Mouse (Mus musculus) common myeloid progenitor, adult 5-6 weeks (primary cell): ENCODE results near the gene Agr2. TPM values are rescaled to one million over a fixed set of nuclear protein-coding genes. Genes with fewer than 3 reads are reported as not detected.

Source experiments
- ATAC-seq: replicated peaks from 2 replicates; pipeline ENCODE4 v1.8.0; 2016; ENCODE audit warnings: low read depth, mild to moderate bottlenecking, moderate TSS enrichment, inconsistent platforms; ENCODE audit not compliant: poor library complexity, severe bottlenecking
- total RNA-seq: library from RNA; stranded (forward); fragments of 200-1000, 187-1606 nt; gene quantifications from 2 replicates; pipeline ENCODE4 v1.2.3, GENCODE M21; 2017

The Agr2 gene
- total RNA-seq, 1 experiment from 2014 or later, result not detected

- 0 out of 2 replicates have a peak, but pooled peaks have one; percentile 4 for ATAC-seq
Observed at GRCm38 (mm10) chr12:36020081-36020480, 27.4 kb downstream of the Agr2 start.

GRCm38 (mm10) chr12:36020710-36021109 lies 28.0 kb downstream of the Agr2 start:
- no peak for ATAC-seq

DNA sequence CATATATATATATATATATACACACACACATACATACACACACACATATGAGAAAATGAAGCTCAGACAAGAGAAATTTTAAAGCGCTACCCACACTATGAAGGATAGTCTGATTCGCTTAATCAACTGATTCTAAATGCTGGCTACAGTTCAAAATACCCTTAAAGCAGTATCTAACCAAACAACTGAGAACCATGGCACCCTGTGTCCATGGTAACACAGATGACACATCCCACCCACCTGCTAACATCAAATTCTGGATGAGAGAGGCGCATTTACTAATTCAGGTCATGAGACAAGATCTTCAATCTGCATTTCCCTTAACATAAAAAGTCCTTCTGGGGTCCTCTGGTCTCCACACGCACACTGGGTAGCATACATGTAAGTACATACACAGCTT lies 33.4 kb downstream of the Agr2 start:
- ATAC-seq, result no peak

GRCm38 (mm10) chr12:36027171-36027570 lies 34.5 kb downstream of the Agr2 start:
- no peak for ATAC-seq

DNA sequence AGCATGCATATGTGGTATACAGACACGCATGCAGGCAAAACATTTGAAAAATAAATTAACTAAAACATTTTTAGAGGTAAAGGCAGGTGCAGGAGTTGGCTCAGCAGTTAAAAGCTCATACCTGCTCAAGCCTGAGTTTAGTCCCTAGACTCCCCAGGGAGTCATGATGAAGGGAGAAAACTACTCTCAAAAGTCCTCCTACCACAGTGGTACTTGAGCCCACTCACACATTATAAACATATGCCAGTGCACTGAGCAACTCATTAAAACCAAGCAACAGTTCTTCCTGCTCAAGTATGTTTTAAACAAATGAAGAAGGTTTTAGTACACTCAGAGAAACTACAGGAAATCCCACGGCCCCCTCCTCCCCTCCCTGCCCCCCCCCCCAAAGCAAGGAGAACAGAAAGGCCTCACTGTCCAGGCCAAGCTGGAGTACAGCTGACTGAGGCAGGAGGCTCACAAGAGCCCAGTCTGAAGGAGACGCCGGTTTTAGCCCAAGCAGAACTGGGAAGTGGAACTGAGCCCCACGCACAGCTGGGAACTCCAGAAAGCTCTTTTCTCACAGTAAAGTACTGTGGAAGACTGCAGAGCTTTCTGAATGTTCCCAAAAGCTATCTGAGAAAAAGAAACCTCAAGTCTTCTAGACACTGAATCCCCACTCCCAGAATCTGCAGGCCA lies 36.4 kb downstream of the Agr2 start:
- peak; percentile 64 for ATAC-seq

DNA sequence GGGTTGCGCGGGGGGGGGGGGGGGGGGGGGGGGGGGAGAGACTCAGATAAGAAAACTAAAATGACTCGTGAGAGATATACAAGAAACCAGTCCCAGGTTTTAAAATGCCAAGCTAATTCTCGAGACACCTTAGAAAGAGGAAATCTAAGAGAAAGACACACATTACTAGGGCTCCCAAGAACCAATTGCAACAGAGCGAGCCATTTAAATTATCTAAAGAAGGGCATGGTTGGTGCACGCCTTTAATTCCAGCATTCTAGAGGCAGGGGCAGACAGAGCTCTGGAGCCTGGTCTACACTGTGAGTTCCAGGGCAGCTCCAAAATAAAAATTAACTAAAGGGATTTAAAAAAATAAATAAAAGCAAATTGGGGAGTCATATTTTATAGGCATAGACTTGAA lies 37.0 kb downstream of the Agr2 start:
- peak; percentile 5; the same call in 1 of the 2 replicates for ATAC-seq

DNA sequence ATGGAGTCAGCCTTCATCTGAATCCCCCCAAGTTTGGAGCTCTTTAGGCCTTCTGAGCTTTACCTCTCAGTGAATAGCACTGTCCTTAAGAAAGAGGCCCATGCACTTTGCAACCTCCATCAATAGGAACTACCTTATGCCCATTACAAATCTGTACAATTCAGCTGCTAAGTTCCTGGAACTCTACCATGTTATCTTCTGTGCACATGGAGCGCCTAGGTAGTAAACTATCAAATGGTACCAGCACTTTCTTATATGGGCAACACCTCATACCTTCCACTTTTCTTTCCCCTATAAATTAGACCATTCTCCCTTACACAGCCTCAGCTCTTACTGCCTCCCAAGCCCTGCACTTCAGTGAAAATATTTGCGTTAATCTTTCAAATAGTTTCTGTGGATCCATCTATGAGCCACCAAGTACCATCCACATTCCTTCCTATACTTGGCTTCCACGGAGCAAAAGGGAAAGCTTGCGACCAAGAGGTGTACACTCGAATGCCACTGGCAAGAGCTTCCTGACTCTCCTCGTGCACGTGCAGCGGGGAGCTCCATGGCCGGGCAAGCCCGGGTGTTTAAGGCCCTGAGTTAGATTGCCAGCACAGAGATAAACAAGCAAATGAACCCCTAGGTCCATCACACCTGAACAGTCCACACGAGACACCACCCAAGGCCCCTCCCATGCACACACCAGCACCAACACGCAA lies 38.1 kb downstream of the Agr2 start:
- no peak for ATAC-seq

DNA sequence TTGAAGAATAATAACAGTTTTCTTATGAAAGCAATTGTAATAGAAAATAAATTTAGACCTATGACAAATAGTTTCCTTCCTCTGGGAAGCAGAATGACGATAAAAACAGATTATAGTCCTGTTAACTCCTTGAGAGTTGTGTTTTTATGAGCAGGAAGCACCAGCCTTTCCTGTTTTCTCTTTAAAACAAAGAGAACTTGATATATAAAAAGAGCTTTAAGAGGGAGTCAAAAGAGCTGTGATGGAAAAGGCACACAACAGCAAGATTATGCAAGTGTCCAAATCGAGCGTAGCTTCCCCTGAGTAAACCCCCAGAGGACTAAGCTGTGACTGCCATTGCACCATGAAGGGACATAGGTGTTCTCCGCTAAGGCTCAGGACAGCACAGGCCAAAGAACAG lies 39.7 kb downstream of the Agr2 start:
- ATAC-seq, result peak; percentile 33

GRCm38 (mm10) chr12:36035501-36035900 lies 42.8 kb downstream of the Agr2 start:
- ATAC-seq, result no peak

GRCm38 (mm10) chr12:36036121-36036520 lies 43.4 kb downstream of the Agr2 start:
- no peak for ATAC-seq

DNA sequence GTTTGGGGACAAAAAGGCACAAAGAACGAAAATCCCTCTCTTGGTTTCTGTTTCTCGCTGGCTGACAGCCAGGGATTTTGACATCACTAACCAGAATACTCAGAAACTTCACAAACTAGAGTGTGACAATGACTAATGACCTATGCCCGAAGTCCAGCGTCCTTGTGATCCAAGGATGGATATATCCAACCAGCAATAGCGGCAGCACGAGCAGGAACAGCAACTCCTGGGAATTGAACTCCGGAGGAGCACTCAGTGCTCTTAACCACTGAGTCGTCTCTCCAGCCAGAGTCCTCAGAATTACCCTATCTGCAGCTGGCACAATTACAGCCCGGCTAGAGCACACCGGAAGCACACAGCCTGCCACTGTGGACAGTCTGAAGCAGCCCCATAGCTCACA lies 44.1 kb downstream of the Agr2 start:
- peak; percentile 46 for ATAC-seq

DNA sequence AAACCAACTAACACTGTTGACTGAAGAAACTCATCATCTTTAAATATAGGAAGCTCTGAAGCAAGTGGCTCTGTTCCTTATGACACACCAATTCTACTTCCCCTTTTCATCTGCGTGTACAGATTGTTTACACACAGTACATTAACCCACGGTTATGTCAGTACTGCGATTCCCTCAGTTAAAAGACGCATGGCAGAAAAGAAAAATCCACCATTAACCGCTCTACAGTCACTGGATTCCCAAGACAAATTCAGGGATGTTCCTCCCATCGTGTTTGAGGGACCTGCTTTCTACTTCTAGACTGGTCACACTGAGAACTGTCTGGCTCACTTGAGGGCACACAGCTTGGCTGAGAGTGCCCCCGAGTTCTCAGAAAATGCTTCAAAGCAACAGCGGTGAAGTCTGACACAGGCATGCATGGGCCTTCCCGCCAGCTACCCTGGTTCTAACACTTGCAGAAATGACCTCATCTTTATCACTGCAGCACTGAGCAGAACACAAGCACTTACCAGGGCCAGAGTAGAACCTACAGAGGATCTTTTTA lies 46.9 kb downstream of the Agr2 start:
- peak; percentile 57 for ATAC-seq

GRCm38 (mm10) chr12:36040571-36041280 lies 48.0 kb downstream of the Agr2 start:
- no peak for ATAC-seq

- no peak for ATAC-seq
Observed at GRCm38 (mm10) chr12:36041281-36041589, 48.5 kb downstream of the Agr2 start.

- ATAC-seq, result peak; percentile 17; the same call in 1 of the 2 replicates
Observed at GRCm38 (mm10) chr12:36041703-36042347, 49.1 kb downstream of the Agr2 start.

GRCm38 (mm10) chr12:36042348-36042778 lies 49.7 kb downstream of the Agr2 start, which contains the start of gene Tspan13:
Gene Tspan13, minus strand, starts transcription at chr12:36042500.
- peak; percentile 81 for ATAC-seq

DNA sequence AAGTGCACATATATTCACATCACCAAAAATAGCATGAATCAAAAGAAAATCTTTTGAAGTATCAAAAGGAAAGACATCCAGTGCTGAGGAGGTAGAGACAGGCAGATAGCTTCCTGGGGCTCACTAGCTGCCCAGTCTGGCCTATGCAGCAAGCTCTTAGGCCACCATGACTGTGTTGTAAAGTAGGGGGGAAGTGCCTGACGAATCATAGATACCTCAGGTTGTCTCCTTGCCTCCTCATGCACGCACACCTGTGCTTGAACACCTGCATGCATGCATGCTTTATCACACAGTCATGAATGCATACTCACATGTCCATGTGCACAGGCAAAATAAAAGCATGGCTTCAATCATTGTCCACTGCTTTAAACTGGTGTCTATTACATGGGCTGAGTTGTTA lies 52.0 kb downstream of the Agr2 start:
- no peak for ATAC-seq

GRCm38 (mm10) chr12:36046196-36046595 lies 53.5 kb downstream of the Agr2 start:
- peak; percentile 24 for ATAC-seq

DNA sequence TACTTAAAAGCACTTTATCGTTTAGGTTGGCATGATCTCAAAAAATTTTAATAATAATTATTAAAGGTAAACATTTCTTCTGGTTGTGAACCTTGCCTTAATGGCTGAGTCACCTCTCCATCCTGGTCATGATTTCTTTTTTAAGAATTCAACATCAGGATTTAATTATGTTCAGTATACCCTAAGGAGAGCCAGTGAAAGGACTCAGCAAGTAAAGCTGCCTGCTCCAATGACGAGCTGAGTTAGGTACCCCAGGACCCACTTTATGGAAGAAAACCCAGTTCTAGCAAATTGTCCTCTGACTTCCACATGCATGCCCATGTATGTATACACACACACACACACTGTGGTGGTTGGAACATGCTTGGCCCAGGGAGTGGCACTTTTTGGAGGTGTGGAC lies 54.9 kb downstream of the Agr2 start:
- ATAC-seq, result no peak

GRCm38 (mm10) chr12:36050276-36050675 lies 57.6 kb downstream of the Agr2 start:
- ATAC-seq, result no peak
